Mouse (Mus musculus) stomach, embryonic 16.5 days (tissue): Measurements from ENCODE around the gene Slc5a8. TPM values are rescaled to one million over a fixed set of nuclear protein-coding genes. Genes with fewer than 3 reads are reported as not detected.

Source experiments
- ATAC-seq: fragments of 200-750 bp; cut with Nextera tagmentation; 2 replicates; pipeline ENCODE4 v1.8.0; 2017; ENCODE audit warnings: moderate number of reproducible peaks, moderate TSS enrichment; ENCODE audit not compliant: insufficient read depth, low FRiP score
- H3K27ac ChIP-seq: fragments of 300-500 bp; sonication (generic); 2 replicates; pipeline ENCODE4 v1.5.1; 2014; ENCODE audit warnings: low read length
- H3K27me3 ChIP-seq: fragments of 300-500 bp; sonication (generic); 2 replicates; pipeline ENCODE4 v1.6.1; 2014; ENCODE audit warnings: low read length, control low read depth, mixed read lengths; ENCODE audit not compliant: control insufficient read depth, insufficient read depth
- H3K36me3 ChIP-seq: fragments of 300-500 bp; sonication (generic); 2 replicates; pipeline ENCODE4 v1.6.1; 2014; ENCODE audit warnings: low read length; ENCODE audit not compliant: control insufficient read depth, insufficient read depth
- H3K4me1 ChIP-seq: fragments of 300-500 bp; sonication (generic); 2 replicates; pipeline ENCODE4 v1.6.1; 2014; ENCODE audit warnings: low read length, control low read depth, mixed read lengths; ENCODE audit not compliant: control insufficient read depth, insufficient read depth
- H3K4me2 ChIP-seq: fragments of 300-500 bp; sonication (generic); 2 replicates; pipeline ENCODE4 v1.6.1; 2014; ENCODE audit warnings: low read depth, low read length, mixed read lengths
- H3K4me3 ChIP-seq: fragments of 300-500 bp; sonication (generic); replicated peaks from 2 replicates; pipeline ENCODE4 v1.5.1; 2014; ENCODE audit warnings: mild to moderate bottlenecking, low read length
- H3K9ac ChIP-seq: fragments of 300-500 bp; sonication (generic); 2 replicates; pipeline ENCODE4 v1.6.1; 2014; ENCODE audit warnings: low read length
- H3K9me3 ChIP-seq: fragments of 300-500 bp; sonication (generic); replicated peaks from 2 replicates; pipeline ENCODE4 v1.6.1; 2016; ENCODE audit warnings: low read length, control low read depth; ENCODE audit not compliant: control insufficient read depth
- WGBS: fragments of 180-500 bp; shearing (Covaris S2); extraction: QIAGEN DNeasy Blood & Tissue Kit; methylation state at CpG from one replicate; pipeline ENCODE4 v1.1.7; 2014; 5-methylcytosine and 5-hydroxymethylcytosine counted together
- polyA plus RNA-seq: library from polyadenylated mRNA; unstranded; fragments of >200 nt; fragmentation: Nextera tagmentation; extraction: Ambion mirVana; gene quantifications from 2 replicates; pipeline ENCODE4 v1.2.1, GENCODE M21; 2015

Gene Slc5a8
- 0.12 and 0.30 TPM in 2 replicates for polyA plus RNA-seq

GRCm38 (mm10) chr10:88885632-88886090 lies at the start of gene Slc5a8:
Slc5a8 (plus strand) TSS chr10:88885992.
- peak within 1 kb of the TSS; percentile 21 for H3K4me3 ChIP-seq
- H3K9ac ChIP-seq, result no peak within 1 kb of the TSS
- 4% methylated on average over 31 of the region's 31 CpGs for WGBS
- ATAC-seq, result no peak
- H3K27me3 ChIP-seq, result peaks cover 24% of the 10 kb centered on the region
- peak within 1 kb of the TSS; percentile 43 for H3K4me2 ChIP-seq
- H3K9me3 ChIP-seq, result no peaks in the 10 kb centered on the region
- H3K4me1 ChIP-seq, result no peaks in the 10 kb centered on the region
- H3K27ac ChIP-seq, result no peak within 1 kb of the TSS
- H3K36me3 ChIP-seq, result no peaks in the 10 kb centered on the region

GRCm38 (mm10) chr10:88848876-88849476 lies 36.8 kb upstream of the Slc5a8 start:
- no peak overlapping the region for H3K4me3 ChIP-seq
- no peak overlapping the region for H3K9ac ChIP-seq
- no peak for ATAC-seq
- H3K9me3 ChIP-seq, result no peaks in the 10 kb centered on the region
- H3K4me1 ChIP-seq, result no peaks in the 10 kb centered on the region
- H3K27me3 ChIP-seq, result no peaks in the 10 kb centered on the region
- H3K4me2 ChIP-seq, result no peak overlapping the region
- H3K27ac ChIP-seq, result no peak overlapping the region
- H3K36me3 ChIP-seq, result no peaks in the 10 kb centered on the region
- 46% methylated on average over 7 of the region's 7 CpGs for WGBS

GRCm38 (mm10) chr10:88849976-88850375 lies 35.8 kb upstream of the Slc5a8 start:
- Histone ChIP-seq H3K27ac (no peak overlapping the region), H3K4me1 (no peaks in the 10 kb centered on the region), H3K9ac (no peak overlapping the region), H3K9me3 (no peaks in the 10 kb centered on the region), H3K27me3 (no peaks in the 10 kb centered on the region), H3K4me2 (no peak overlapping the region), H3K36me3 (no peaks in the 10 kb centered on the region), H3K4me3 (no peak overlapping the region)
- 82% methylated on average over 4 of the region's 4 CpGs for WGBS
- no peak for ATAC-seq

- no peaks in the 10 kb centered on the region for H3K9me3 ChIP-seq
- H3K27me3 ChIP-seq, result no peaks in the 10 kb centered on the region
Observed at GRCm38 (mm10) chr10:88853326-88853725, 32.5 kb upstream of the Slc5a8 start.

DNA sequence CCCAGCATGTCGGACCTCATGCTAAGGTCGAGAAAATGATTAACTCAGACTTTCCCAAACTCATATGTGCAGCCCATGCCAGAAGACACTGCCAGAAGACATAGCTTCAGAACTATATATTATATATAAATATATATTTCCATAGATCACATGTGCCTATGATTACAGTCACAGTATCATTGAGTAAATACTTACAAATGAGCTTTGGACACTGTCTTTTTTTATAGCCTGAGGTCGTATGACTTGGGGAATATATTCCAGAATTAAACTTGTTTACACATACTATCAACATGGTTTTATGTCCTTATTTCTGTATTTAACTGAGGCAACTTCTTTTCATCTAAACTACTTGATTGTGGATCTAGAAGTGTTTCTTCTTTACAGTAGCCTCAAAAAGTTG lies 24.9 kb upstream of the Slc5a8 start:
- no peak overlapping the region for H3K27ac ChIP-seq
- 54% methylated on average over 3 of the region's 3 CpGs for WGBS
- ATAC-seq, result no peak

More at GRCm38 (mm10) chr10:88853326-88853725, 32.5 kb upstream of the Slc5a8 start:
- Histone ChIP-seq H3K4me3 (no peak overlapping the region), H3K4me2 (no peak overlapping the region), H3K4me1 (no peaks in the 10 kb centered on the region), H3K27ac (no peak overlapping the region), H3K36me3 (no peaks in the 10 kb centered on the region), H3K9ac (no peak overlapping the region)
- 84% methylated on average over 7 of the region's 7 CpGs for WGBS
- no peak for ATAC-seq

GRCm38 (mm10) chr10:88861416-88861815 lies 24.4 kb upstream of the Slc5a8 start:
- no peaks in the 10 kb centered on the region for H3K36me3 ChIP-seq
- H3K4me2 ChIP-seq, result no peak overlapping the region
- no peaks in the 10 kb centered on the region for H3K4me1 ChIP-seq
- no peaks in the 10 kb centered on the region for H3K27me3 ChIP-seq
- H3K9me3 ChIP-seq, result no peaks in the 10 kb centered on the region
- no peak overlapping the region for H3K27ac ChIP-seq
- no peak overlapping the region for H3K9ac ChIP-seq
- ATAC-seq, result no peak
- no peak overlapping the region for H3K4me3 ChIP-seq

More for the DNA sequence above, 24.9 kb upstream of the Slc5a8 start:
- Histone ChIP-seq H3K4me3 (no peak overlapping the region), H3K4me1 (no peaks in the 10 kb centered on the region), H3K4me2 (no peak overlapping the region), H3K27me3 (no peaks in the 10 kb centered on the region), H3K9me3 (no peaks in the 10 kb centered on the region), H3K36me3 (no peaks in the 10 kb centered on the region), H3K9ac (no peak overlapping the region)

DNA sequence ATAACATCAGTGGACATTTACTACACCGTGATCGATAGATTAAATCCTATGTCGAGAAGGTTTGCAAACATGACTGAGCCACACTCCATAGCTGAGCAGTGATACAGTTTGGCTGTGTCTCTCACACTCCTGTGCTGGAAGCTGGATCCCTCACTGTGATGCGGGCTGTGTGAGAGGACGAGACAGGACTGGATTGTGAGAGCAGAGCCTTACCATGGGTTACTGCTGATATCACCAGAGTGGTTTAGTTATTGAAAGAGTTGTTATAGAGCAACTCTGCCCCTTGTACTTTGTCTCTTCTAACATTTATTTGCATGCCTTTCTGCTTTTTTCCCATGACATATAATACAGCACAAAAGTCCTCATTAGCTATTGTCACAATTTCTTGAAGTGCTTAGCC lies 23.5 kb upstream of the Slc5a8 start:
- Histone ChIP-seq H3K4me2 (no peak overlapping the region), H3K4me1 (no peaks in the 10 kb centered on the region), H3K9me3 (no peaks in the 10 kb centered on the region), H3K27me3 (no peaks in the 10 kb centered on the region), H3K9ac (no peak overlapping the region), H3K36me3 (no peaks in the 10 kb centered on the region), H3K4me3 (no peak overlapping the region), H3K27ac (no peak overlapping the region)
- ATAC-seq, result no peak
- 91% methylated on average over 5 of the region's 5 CpGs for WGBS

DNA sequence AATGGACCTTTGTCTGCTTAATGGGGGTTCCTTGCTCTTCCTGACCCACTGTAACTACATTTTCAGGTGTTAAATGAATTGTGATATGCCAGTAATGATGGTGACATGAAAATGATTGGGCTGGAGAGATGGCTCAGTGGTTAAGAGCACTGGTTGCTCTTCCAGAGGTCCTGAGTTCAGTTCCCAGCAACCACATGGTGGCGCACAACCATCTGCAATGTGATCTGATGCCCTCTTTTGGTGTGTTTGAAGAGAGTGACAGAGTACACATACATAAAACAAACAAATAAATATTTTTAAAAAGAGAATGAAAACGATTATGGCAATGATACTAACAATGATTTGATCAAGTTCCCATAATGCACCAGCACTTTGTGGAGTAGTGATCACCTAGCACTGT lies 19.8 kb upstream of the Slc5a8 start:
- ATAC-seq, result no peak
- no peak overlapping the region for H3K4me3 ChIP-seq
- no peak overlapping the region for H3K4me2 ChIP-seq
- no peaks in the 10 kb centered on the region for H3K9me3 ChIP-seq
- H3K36me3 ChIP-seq, result no peaks in the 10 kb centered on the region
- no peaks in the 10 kb centered on the region for H3K4me1 ChIP-seq
- 58% methylated on average over 2 of the region's 2 CpGs for WGBS
- no peaks in the 10 kb centered on the region for H3K27me3 ChIP-seq
- no peak overlapping the region for H3K9ac ChIP-seq
- H3K27ac ChIP-seq, result no peak overlapping the region

- no peaks in the 10 kb centered on the region for H3K4me1 ChIP-seq
- H3K4me2 ChIP-seq, result no peak overlapping the region
- no peak overlapping the region for H3K9ac ChIP-seq
- no peak for ATAC-seq
- peak overlapping the region; percentile 38; the same call in 1 of the 2 replicates for H3K27ac ChIP-seq
- 64% methylated on average over 5 of the region's 5 CpGs for WGBS
- no peaks in the 10 kb centered on the region for H3K9me3 ChIP-seq
- no peak overlapping the region for H3K4me3 ChIP-seq
- H3K36me3 ChIP-seq, result no peaks in the 10 kb centered on the region
- H3K27me3 ChIP-seq, result no peaks in the 10 kb centered on the region
Observed at GRCm38 (mm10) chr10:88874870-88875269, 10.9 kb upstream of the Slc5a8 start.
